Mouse (Mus musculus) gastrocnemius, adult 8-10 months (tissue): ENCODE results near the gene Cyp2f2. TPM values are rescaled to one million over a fixed set of nuclear protein-coding genes. Genes with fewer than 3 reads are reported as not detected.
A peak's percentile ranks its signal among the peaks of the same experiment; 100 is the strongest.

Experiments used
- DNase-seq, 2 experiments: peaks; one replicate each; pipeline ENCODE4 v3.0.0; 2022; ENCODE audit warnings: low spot score in 2 of 2
- total RNA-seq, 4 experiments: library from RNA; stranded (reverse); gene quantifications; 2 replicates each; pipeline ENCODE4 v1.2.4; 2022

Gene Cyp2f2
- total RNA-seq, 4 experiments from 2014 or later = 0.34 to 1.2 (median 0.77) TPM

- no peak for DNase-seq
Measured at GRCm38 (mm10) chr7:27153205-27153764, 33.6 kb downstream of the Cyp2f2 start, which contains the start of gene Cyp2t4. Cyp2t4 (plus strand) TSS chr7:27153714.

GRCm38 (mm10) chr7:27156005-27156404, 36.3 kb downstream of the Cyp2f2 start:
- no peak for DNase-seq

- DNase-seq = no peak
Measured at GRCm38 (mm10) chr7:27158171-27158570, 38.5 kb downstream of the Cyp2f2 start.

- DNase-seq = no peak
Measured at GRCm38 (mm10) chr7:27159256-27159655, 39.5 kb downstream of the Cyp2f2 start.

GRCm38 (mm10) chr7:27159882-27160281, 40.2 kb downstream of the Cyp2f2 start:
- peak; percentile 84 for DNase-seq

- DNase-seq = no peak
Measured at GRCm38 (mm10) chr7:27160921-27161320, 41.2 kb downstream of the Cyp2f2 start.

GRCm38 (mm10) chr7:27161744-27162143, 42.0 kb downstream of the Cyp2f2 start:
- no peak for DNase-seq

GRCm38 (mm10) chr7:27162780-27163449, 43.2 kb downstream of the Cyp2f2 start:
- no peak for DNase-seq

- peak; percentile 41 to 60 for DNase-seq
Measured at GRCm38 (mm10) chr7:27163450-27163805, 43.7 kb downstream of the Cyp2f2 start.

- no peak for DNase-seq
Measured at GRCm38 (mm10) chr7:27164112-27164947, 44.6 kb downstream of the Cyp2f2 start.

- peak; percentile 40 to 62 for DNase-seq
Measured at GRCm38 (mm10) chr7:27165007-27165655, 45.4 kb downstream of the Cyp2f2 start.

GRCm38 (mm10) chr7:27165696-27166095, 46.0 kb downstream of the Cyp2f2 start:
- no peak for DNase-seq

GRCm38 (mm10) chr7:27166229-27166613, 46.5 kb downstream of the Cyp2f2 start:
- peak; percentile 77 to 87 for DNase-seq

GRCm38 (mm10) chr7:27166614-27167474, 47.1 kb downstream of the Cyp2f2 start, which contains the start of gene Egln2:
Egln2 (minus strand) TSS chr7:27166802.
- DNase-seq = peak; percentile 90 to 95

GRCm38 (mm10) chr7:27167475-27168094, 47.9 kb downstream of the Cyp2f2 start:
- no peak for DNase-seq

GRCm38 (mm10) chr7:27168371-27168770, 48.7 kb downstream of the Cyp2f2 start:
- DNase-seq = no peak

GRCm38 (mm10) chr7:27170981-27171380, 51.3 kb downstream of the Cyp2f2 start:
- no peak for DNase-seq

GRCm38 (mm10) chr7:27174496-27174895, 54.8 kb downstream of the Cyp2f2 start:
- DNase-seq = no peak

- no peak for DNase-seq
Measured at GRCm38 (mm10) chr7:27174896-27175295, 55.2 kb downstream of the Cyp2f2 start.

- DNase-seq = no peak
Measured at GRCm38 (mm10) chr7:27177942-27178323, 58.2 kb downstream of the Cyp2f2 start.
